Mouse (Mus musculus) spleen, adult 2 months (tissue): Measurements from ENCODE around the gene Misp. TPM values are rescaled to one million over a fixed set of nuclear protein-coding genes. Genes with fewer than 3 reads are reported as not detected.

Experiments used
- DNase-seq, 2 experiments: peaks; one replicate each; pipeline versions ENCODE4 v3.0.0 to v3.0.0-alpha.2; 2012 to 2021; ENCODE audit warnings: low spot score in 2 of 2, low read depth in 1 of 2
- H3K27ac ChIP-seq: fragments of 200-500 bp; 2 replicates; pipeline ENCODE4 v1.5.1; 2012; ENCODE audit warnings: low read length, inconsistent platforms; ENCODE audit not compliant: insufficient read depth
- H3K27me3 ChIP-seq: fragments of 200-500 bp; 2 replicates; pipeline ENCODE4 v1.6.1; 2012; ENCODE audit warnings: mild to moderate bottlenecking, moderate library complexity, low read length, inconsistent platforms; ENCODE audit not compliant: control insufficient read depth, insufficient read depth
- H3K36me3 ChIP-seq: fragments of 200-500 bp; 2 replicates; pipeline ENCODE4 v1.6.1; 2012; ENCODE audit warnings: mild to moderate bottlenecking, low read length, inconsistent platforms; ENCODE audit not compliant: control insufficient read depth, insufficient read depth
- H3K4me1 ChIP-seq: fragments of 200-500 bp; 2 replicates; pipeline ENCODE4 v1.6.1; 2011; ENCODE audit warnings: inconsistent platforms; ENCODE audit not compliant: control insufficient read depth, insufficient read depth, insufficient read length
- H3K4me3 ChIP-seq: fragments of 200-500 bp; 2 replicates; pipeline ENCODE4 v1.5.1; 2011; ENCODE audit warnings: mild to moderate bottlenecking, inconsistent platforms; ENCODE audit not compliant: insufficient read depth, insufficient read length; ENCODE audit errors: extremely low read depth
- CTCF ChIP-seq: fragments of 200-500 bp; IDR thresholded peaks from 2 replicates; pipeline ENCODE4 v1.5.1; 2011; ENCODE audit warnings: mild to moderate bottlenecking, inconsistent platforms; ENCODE audit not compliant: insufficient read depth, insufficient read length, insufficient replicate concordance; ENCODE audit errors: extremely low read depth
- POLR2A ChIP-seq: fragments of 200-500 bp; IDR thresholded peaks from 2 replicates; pipeline ENCODE4 v1.6.1; 2011; ENCODE audit warnings: low read depth, low read length, inconsistent platforms
- WGBS: fragments of 180-500 bp; shearing (Covaris S2); methylation state at CpG from one replicate; pipeline ENCODE4 v1.1.7; 2018; 5-methylcytosine and 5-hydroxymethylcytosine counted together
- polyA plus RNA-seq: library from polyadenylated mRNA; depleted of rRNA; stranded (reverse); fragments of >200 nt; gene quantifications from 2 replicates; pipeline ENCODE4 v1.2.3, GENCODE M21; 2012

Gene Misp
- polyA plus RNA-seq, 1 experiment: 0.07 TPM

DNA sequence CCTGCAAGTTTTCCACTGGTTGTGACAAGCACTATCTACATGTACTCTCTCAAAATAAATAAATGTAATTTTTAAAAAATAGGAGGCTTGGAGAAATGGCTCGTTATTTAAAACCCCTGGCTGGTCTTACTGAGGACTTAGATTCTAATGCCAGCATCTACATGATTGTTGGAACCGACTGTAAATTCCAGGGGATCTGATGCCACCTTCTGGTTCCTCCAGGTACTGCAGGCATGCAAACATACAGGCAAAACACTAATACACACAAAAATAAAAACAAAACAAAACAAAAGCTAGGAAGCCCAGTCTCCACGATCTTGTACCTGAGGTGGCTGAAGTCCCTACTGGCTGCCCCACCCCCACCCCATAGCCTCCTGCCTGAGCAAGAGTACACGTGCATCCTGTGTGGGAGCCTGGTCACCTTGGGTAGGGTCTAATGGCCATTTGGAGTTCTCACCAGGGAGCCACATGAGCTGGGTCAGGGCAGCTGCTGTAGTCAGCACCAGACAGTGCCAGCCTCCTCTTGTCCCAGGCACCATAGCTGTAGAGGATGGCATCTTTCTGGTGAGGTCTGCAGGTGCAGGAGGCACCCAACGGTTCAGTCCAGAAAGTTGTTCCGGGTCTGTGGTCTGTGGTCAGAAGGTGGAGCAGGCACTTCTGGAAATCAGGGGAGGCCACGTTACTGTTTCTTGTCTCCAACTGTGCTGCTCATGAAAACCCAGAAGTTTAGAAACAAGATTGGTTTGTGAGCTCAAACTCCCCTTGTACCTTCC lies 32.2 kb upstream of the Misp start:
- TF ChIP-seq CTCF (peak; percentile 57; the same call in 1 of the 2 replicates), POLR2A (no peak)
- Histone ChIP-seq H3K27ac (no peak overlapping the region), H3K27me3 (no peaks in the 10 kb centered on the region), H3K4me3 (no peak overlapping the region), H3K4me1 (no peaks in the 10 kb centered on the region), H3K36me3 (no peaks in the 10 kb centered on the region)
- 4% methylated on average over 7 of the region's 7 CpGs for WGBS
- DNase-seq: peak; percentile 60 to 71

DNA sequence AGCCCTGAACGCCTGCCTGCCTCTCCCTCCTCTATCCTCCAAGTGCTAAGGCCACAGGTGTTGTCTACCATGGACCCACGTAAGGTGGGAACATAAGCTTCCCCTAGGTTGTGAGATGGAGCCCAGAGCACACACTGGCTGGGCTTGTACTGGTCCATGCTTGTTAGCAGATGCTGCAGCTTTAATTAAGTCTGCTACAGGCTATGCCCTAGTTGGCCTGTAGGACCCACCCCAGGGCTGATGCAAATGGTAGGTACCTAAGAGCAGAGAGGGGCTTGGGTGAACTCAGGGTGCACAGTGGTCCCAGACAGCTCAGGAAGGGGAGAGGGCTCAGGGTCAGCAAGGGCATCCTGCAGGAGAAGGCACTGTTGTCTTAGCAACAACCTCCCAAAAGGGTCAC lies 31.2 kb upstream of the Misp start:
- no peak overlapping the region for H3K4me3 ChIP-seq
- no peak overlapping the region for H3K27ac ChIP-seq
- WGBS: 60% methylated on average over 2 of the region's 2 CpGs
- no peaks in the 10 kb centered on the region for H3K27me3 ChIP-seq
- H3K4me1 ChIP-seq: no peaks in the 10 kb centered on the region; the same call in 1 of the 2 replicates
- TF ChIP-seq POLR2A: no peak
- no peaks in the 10 kb centered on the region for H3K36me3 ChIP-seq
- DNase-seq: no peak

DNA sequence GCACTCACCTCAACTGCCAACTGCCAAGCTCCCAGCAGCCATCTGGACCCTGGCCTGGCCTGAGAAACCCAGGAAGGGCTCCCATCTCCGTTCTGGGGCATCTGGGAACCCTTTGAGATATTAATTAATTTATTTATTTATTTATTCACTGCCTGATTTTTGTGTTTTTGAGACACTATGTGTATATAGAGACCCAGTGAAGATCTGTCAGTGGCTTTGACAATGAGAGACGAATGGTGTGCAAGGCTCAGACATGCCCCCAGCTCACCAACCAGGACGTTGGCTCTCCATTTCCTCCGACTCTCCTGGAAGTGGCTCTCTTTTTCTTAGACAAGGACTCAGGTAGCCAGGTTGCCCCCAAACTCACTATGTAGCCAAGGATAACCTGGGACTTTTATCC lies 29.9 kb upstream of the Misp start, which contains the start of gene Prss57:
TSS of gene Prss57 (minus strand) at position 101 of the 400 bp plus-strand sequence.
- Histone ChIP-seq H3K36me3 (no peaks in the 10 kb centered on the region), H3K4me3 (no peak within 1 kb of the TSS), H3K4me1 (peaks cover 2% of the 10 kb centered on the region), H3K27ac (no peak within 1 kb of the TSS), H3K27me3 (no peaks in the 10 kb centered on the region)
- 74% methylated on average over 4 of the region's 4 CpGs for WGBS
- no peak for DNase-seq
- TF ChIP-seq CTCF: no peak
- no peak for TF ChIP-seq POLR2A

DNA sequence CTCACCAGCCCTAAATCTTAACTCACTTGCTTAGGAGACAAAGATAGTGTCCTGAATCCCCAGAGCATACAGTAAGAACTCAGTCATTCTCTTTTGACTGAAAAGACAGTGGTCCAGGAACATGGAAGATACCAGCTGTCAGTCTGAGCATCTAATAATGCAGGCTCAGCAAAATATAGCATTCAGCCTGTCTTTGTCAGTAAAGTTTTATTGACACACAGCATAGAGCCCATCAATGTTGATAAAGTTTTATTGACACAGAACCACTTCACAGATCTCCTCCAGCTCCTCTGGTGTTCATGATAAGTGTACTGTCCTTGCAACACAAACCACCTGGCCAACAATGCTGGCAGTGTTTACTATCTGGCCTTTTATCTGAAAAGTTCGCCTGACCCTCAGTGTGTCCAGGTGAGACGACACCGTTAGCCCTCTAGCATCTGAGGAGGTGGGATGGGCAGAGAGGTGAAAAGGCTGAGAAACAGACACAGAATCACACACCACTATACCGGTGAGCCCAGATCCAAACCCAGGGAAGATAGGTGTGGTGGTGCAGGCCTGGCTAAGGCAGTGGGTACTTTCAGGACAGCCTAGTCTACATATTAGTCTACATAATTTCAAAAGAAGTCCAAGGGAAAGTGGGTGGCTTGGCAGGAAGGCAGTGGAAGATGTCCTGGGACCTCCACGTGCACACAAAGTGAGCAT lies 28.3 kb upstream of the Misp start:
- no peak for DNase-seq
- TF ChIP-seq POLR2A (no peak), CTCF (no peak)
- Histone ChIP-seq H3K4me3 (no peak overlapping the region), H3K36me3 (no peaks in the 10 kb centered on the region), H3K27me3 (no peaks in the 10 kb centered on the region), H3K27ac (no peak overlapping the region), H3K4me1 (peaks cover 2% of the 10 kb centered on the region)
- WGBS: 88% methylated on average over 5 of the region's 5 CpGs

DNA sequence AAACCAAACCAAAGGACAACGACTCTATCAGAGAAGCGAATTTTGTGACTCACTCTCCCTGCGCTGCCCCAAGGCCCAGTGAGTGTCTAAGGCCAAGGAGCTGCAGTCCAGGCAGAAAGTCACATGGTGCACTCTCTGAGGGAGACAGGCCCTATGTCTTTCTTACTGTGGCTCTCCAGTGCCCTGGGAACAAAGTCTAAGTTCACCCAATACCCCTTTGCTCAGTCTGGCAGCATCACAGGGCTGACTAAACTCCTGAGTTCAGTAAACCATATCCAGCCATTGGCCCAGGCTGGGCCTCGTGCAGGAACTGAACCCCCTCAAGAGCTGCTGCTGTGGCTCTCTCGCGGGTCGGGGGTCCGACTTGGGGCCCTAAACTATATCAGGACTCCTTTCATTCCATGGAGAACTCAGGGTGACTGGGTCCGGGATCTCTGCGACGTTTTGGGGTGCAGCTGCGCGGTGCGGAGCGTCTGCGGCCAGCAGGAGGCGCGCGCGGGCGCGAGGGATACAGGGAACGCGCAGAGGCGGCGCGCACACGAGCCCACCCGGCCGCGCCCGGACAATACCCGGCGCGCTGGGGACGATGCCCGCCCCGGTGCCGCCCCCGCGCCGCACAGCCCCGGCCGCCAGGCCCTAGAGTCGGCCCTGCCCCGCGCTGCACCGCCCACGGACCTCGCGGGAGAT lies 27.6 kb upstream of the Misp start, which contains the start of gene Palm:
TSS of gene Palm (plus strand) at position 522 of the 687 bp plus-strand sequence.
- Histone ChIP-seq H3K4me1 (peaks cover 5% of the 10 kb centered on the region), H3K36me3 (no peaks in the 10 kb centered on the region), H3K27ac (no peak within 1 kb of the TSS), H3K4me3 (peak within 1 kb of the TSS; percentile 64), H3K27me3 (no peaks in the 10 kb centered on the region)
- peak; percentile 84 for TF ChIP-seq CTCF
- no peak for TF ChIP-seq POLR2A
- 8% methylated on average over 36 of the region's 51 CpGs for WGBS
- peak; percentile 25 to 63 for DNase-seq

GRCm38 (mm10) chr10:79793738-79794490 lies 26.9 kb upstream of the Misp start:
- Histone ChIP-seq H3K27ac (no peak overlapping the region), H3K27me3 (no peaks in the 10 kb centered on the region), H3K36me3 (no peaks in the 10 kb centered on the region), H3K4me3 (peak overlapping the region; percentile 64), H3K4me1 (peaks cover 7% of the 10 kb centered on the region)
- TF ChIP-seq POLR2A: no peak
- TF ChIP-seq CTCF: no peak
- DNase-seq: no peak
- 17% methylated on average over 37 of the region's 38 CpGs for WGBS
